Mouse (Mus musculus) intestine, embryonic 14.5 days (tissue): ENCODE results near the gene Atg7. TPM values are rescaled to one million over a fixed set of nuclear protein-coding genes. Genes with fewer than 3 reads are reported as not detected.

Source experiments
- ATAC-seq: fragments of 200-750 bp; cut with Nextera tagmentation; replicated peaks from 2 replicates; pipeline ENCODE4 v1.8.0; 2017; ENCODE audit warnings: low read depth, moderate number of reproducible peaks, moderate TSS enrichment, moderate library complexity; ENCODE audit not compliant: low FRiP score, low TSS enrichment
- DNase-seq: peaks from one replicate; pipeline ENCODE4 v3.0.0-alpha.2; 2018; ENCODE audit warnings: low spot score
- H3K27ac ChIP-seq: fragments of 300-500 bp; sonication (generic); 2 replicates; pipeline ENCODE4 v1.5.1; 2014; ENCODE audit warnings: low read depth, mild to moderate bottlenecking, control low read depth
- H3K27me3 ChIP-seq: fragments of 300-500 bp; sonication (generic); replicated peaks from 2 replicates; pipeline ENCODE4 v1.6.1; 2014; ENCODE audit warnings: low read length, control low read depth; ENCODE audit not compliant: control insufficient read depth, insufficient read depth
- H3K36me3 ChIP-seq: fragments of 300-500 bp; sonication (generic); 2 replicates; pipeline ENCODE4 v1.6.1; 2014; ENCODE audit warnings: low read length, control low read depth; ENCODE audit not compliant: control insufficient read depth, insufficient read depth
- H3K4me1 ChIP-seq: fragments of 300-500 bp; sonication (generic); replicated peaks from 2 replicates; pipeline ENCODE4 v1.6.1; 2014; ENCODE audit warnings: low read length, control low read depth, mixed read lengths; ENCODE audit not compliant: control insufficient read depth, insufficient read depth
- H3K4me2 ChIP-seq: fragments of 300-500 bp; sonication (generic); 2 replicates; pipeline ENCODE4 v1.6.1; 2014; ENCODE audit warnings: low read length
- H3K4me3 ChIP-seq: fragments of 300-500 bp; sonication (generic); 2 replicates; pipeline ENCODE4 v1.5.1; 2014; ENCODE audit warnings: low read depth, low read length, control low read depth, mixed read lengths
- H3K9ac ChIP-seq: fragments of 300-500 bp; sonication (generic); 2 replicates; pipeline ENCODE4 v1.6.1; 2014; ENCODE audit warnings: mild to moderate bottlenecking, low read length
- H3K9me3 ChIP-seq: fragments of 300-500 bp; sonication (generic); 2 replicates; pipeline ENCODE4 v1.6.1; 2016; ENCODE audit warnings: low read length, control low read depth; ENCODE audit not compliant: control insufficient read depth
- WGBS: fragments of 180-500 bp; shearing (Covaris S2); extraction: QIAGEN DNeasy Blood & Tissue Kit; methylation state at CpG from one replicate; pipeline ENCODE4 v1.1.7; 2014; 5-methylcytosine and 5-hydroxymethylcytosine counted together
- polyA plus RNA-seq: library from polyadenylated mRNA; unstranded; fragments of >200 nt; fragmentation: Nextera tagmentation; extraction: Ambion mirVana; gene quantifications from 2 replicates; pipeline ENCODE4 v1.2.1, GENCODE M21; 2014

Atg7 gene
- polyA plus RNA-seq, 1 experiment from 2014 or later = 22.8 TPM

- H3K4me2 ChIP-seq = no peak overlapping the region
- no peaks in the 10 kb centered on the region for H3K4me1 ChIP-seq
- H3K27me3 ChIP-seq = no peaks in the 10 kb centered on the region
- no peak for DNase-seq
- H3K36me3 ChIP-seq = no peaks in the 10 kb centered on the region
- H3K4me3 ChIP-seq = no peak overlapping the region
- no peak for ATAC-seq
- H3K27ac ChIP-seq = no peak overlapping the region
- H3K9me3 ChIP-seq = no peaks in the 10 kb centered on the region
- no peak overlapping the region for H3K9ac ChIP-seq
- 89% methylated on average over 2 of the region's 2 CpGs for WGBS
Measured at GRCm38 (mm10) chr6:114743845-114744244, 100.9 kb downstream of the Atg7 start.

GRCm38 (mm10) chr6:114746439-114746974 lies 103.6 kb downstream of the Atg7 start:
- Histone ChIP-seq H3K36me3 (no peaks in the 10 kb centered on the region), H3K27me3 (no peaks in the 10 kb centered on the region), H3K4me3 (no peak overlapping the region), H3K9me3 (no peaks in the 10 kb centered on the region), H3K4me1 (no peaks in the 10 kb centered on the region), H3K4me2 (no peak overlapping the region), H3K27ac (no peak overlapping the region), H3K9ac (no peak overlapping the region)
- ATAC-seq (no peak), DNase-seq (no peak)
- WGBS = 79% methylated on average over 7 of the region's 7 CpGs

DNA sequence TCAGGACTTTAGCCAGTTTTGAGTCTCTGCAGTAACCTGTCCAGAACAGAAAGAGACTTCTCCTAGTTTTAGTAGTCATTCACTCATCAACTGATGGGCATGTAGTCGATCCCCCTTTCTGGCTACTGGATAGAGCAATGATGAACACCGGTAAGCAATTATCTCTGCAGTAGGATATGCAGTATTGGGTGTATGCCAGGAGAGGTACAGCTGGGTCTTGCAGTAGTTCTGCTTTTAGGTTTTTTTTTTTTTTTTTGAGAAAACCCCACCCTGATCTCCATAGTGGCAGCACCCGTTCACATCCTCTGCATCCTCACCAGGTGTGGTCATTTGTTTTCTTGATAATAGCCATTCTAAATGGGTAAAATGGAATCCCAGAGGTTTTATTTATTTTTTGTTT lies 105.5 kb downstream of the Atg7 start:
- no peaks in the 10 kb centered on the region for H3K4me1 ChIP-seq
- no peak overlapping the region for H3K4me2 ChIP-seq
- H3K9me3 ChIP-seq = no peaks in the 10 kb centered on the region
- 87% methylated on average over 3 of the region's 3 CpGs for WGBS
- H3K36me3 ChIP-seq = no peaks in the 10 kb centered on the region
- no peak overlapping the region for H3K27ac ChIP-seq
- H3K9ac ChIP-seq = no peak overlapping the region
- ATAC-seq (no peak), DNase-seq (no peak)
- H3K27me3 ChIP-seq = no peaks in the 10 kb centered on the region
- no peak overlapping the region for H3K4me3 ChIP-seq

DNA sequence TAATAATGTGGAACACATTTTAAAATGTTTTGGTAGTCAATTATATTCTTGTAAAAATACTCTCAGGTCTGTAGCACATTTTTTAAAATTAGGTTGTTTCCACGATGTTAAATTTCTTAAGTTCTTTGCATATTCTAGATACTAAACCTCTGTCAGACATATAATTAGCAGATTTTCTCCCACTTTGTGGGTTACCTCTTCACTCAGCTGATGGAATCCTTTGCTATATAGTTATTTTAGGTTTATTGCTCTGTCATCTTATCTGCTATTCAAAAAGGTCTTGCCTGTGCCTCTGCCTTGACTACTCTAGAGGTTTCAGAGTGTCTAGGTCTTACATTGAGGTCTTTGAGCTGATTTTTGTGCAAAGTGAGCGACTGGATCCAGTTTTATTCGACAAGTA lies 106.0 kb downstream of the Atg7 start:
- Histone ChIP-seq H3K36me3 (no peaks in the 10 kb centered on the region), H3K4me2 (no peak overlapping the region), H3K4me3 (no peak overlapping the region), H3K27ac (no peak overlapping the region), H3K4me1 (no peaks in the 10 kb centered on the region), H3K27me3 (no peaks in the 10 kb centered on the region), H3K9ac (no peak overlapping the region), H3K9me3 (no peaks in the 10 kb centered on the region)
- 95% methylated on average over 3 of the region's 3 CpGs for WGBS
- DNase-seq (no peak), ATAC-seq (no peak)

- Histone ChIP-seq H3K9ac (no peak overlapping the region), H3K27ac (no peak overlapping the region), H3K4me2 (no peak overlapping the region), H3K27me3 (no peaks in the 10 kb centered on the region), H3K4me3 (no peak overlapping the region), H3K9me3 (no peaks in the 10 kb centered on the region), H3K36me3 (no peaks in the 10 kb centered on the region), H3K4me1 (no peaks in the 10 kb centered on the region)
- no peak for DNase-seq
- WGBS = 77% methylated on average over 7 of the region's 7 CpGs
- no peak for ATAC-seq
Measured at GRCm38 (mm10) chr6:114758795-114759194, 115.9 kb downstream of the Atg7 start.

DNA sequence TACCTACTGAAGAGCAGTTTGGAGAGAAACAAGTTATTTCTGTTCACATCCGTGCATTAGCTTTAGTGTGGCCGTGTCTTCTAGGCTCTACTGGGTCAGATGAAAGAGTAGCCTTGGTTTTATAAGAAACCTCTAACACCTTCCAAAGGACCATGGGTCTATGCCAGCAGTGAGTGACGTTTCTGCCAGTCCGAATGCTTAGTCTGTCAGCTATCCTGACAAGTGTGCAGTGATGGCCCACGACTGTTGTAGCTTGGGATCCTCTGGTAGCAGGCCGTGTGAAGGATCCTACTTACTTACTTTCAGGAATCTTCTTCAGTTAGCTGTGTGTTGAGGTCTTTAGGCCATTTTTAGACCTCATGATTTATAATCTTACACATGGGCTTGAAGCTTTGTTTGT lies 123.4 kb downstream of the Atg7 start:
- DNase-seq = no peak
- H3K27me3 ChIP-seq = no peaks in the 10 kb centered on the region
- H3K4me3 ChIP-seq = no peak overlapping the region
- H3K4me2 ChIP-seq = no peak overlapping the region
- peaks cover 3% of the 10 kb centered on the region; the same call in 1 of the 2 replicates for H3K4me1 ChIP-seq
- H3K9me3 ChIP-seq = no peaks in the 10 kb centered on the region
- 87% methylated on average over 6 of the region's 6 CpGs for WGBS
- ATAC-seq = no peak
- no peak overlapping the region for H3K9ac ChIP-seq
- H3K36me3 ChIP-seq = no peaks in the 10 kb centered on the region
- no peak overlapping the region for H3K27ac ChIP-seq

DNA sequence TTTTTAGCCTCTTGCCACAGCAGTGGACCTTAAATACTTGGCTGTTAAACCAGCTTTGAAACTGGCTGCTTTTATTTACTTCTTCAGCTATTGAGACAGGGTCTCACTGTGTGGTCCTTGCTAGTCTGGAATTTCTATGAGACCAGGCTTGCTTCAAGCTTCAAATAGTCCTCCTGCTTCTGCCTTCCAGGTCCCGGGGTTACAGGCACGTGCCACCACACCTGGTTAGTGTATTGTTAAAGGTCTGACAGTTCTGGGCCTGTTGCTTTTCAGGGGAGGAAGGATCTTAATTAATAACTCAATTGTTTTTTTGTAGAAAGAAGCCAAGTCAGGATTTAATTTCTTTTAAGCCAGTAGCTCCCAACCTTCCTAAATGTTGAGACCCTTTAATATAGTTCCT lies 124.8 kb downstream of the Atg7 start:
- no peak overlapping the region for H3K4me3 ChIP-seq
- ATAC-seq (no peak), DNase-seq (no peak)
- H3K27me3 ChIP-seq = no peaks in the 10 kb centered on the region
- WGBS = 18% methylated on average over 2 of the region's 2 CpGs
- H3K4me1 ChIP-seq = peaks cover 3% of the 10 kb centered on the region; the same call in 1 of the 2 replicates
- H3K27ac ChIP-seq = no peak overlapping the region
- H3K9me3 ChIP-seq = no peaks in the 10 kb centered on the region
- H3K36me3 ChIP-seq = no peaks in the 10 kb centered on the region
- no peak overlapping the region for H3K4me2 ChIP-seq
- no peak overlapping the region for H3K9ac ChIP-seq

DNA sequence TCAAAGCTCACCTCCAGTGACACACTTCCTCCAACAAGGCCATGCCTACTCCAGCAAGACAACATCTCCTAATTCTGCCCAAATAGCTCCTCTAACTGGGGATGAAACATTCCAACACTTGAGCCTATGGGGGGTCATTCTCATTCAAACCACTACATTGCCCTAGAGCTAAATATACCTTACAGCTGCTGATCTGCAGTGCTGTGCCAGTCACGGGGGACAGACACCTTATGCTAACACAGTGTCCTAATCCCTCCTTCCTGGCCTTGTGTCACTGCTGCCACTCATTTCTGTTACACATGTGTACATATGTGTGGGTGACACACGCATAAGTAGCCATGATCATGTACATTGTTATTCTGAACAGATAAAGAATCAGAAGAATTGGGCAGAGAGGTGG lies 127.4 kb downstream of the Atg7 start:
- WGBS = 85% methylated on average over 2 of the region's 2 CpGs
- Histone ChIP-seq H3K4me1 (peaks cover 3% of the 10 kb centered on the region; the same call in 1 of the 2 replicates), H3K9me3 (no peaks in the 10 kb centered on the region), H3K27me3 (no peaks in the 10 kb centered on the region), H3K9ac (no peak overlapping the region), H3K4me3 (no peak overlapping the region), H3K4me2 (no peak overlapping the region), H3K27ac (no peak overlapping the region), H3K36me3 (no peaks in the 10 kb centered on the region)
- no peak for DNase-seq
- no peak for ATAC-seq

- Histone ChIP-seq H3K27me3 (no peaks in the 10 kb centered on the region), H3K4me2 (no peak overlapping the region), H3K4me1 (peaks cover 3% of the 10 kb centered on the region; the same call in 1 of the 2 replicates), H3K9ac (no peak overlapping the region), H3K4me3 (no peak overlapping the region), H3K36me3 (no peaks in the 10 kb centered on the region), H3K9me3 (no peaks in the 10 kb centered on the region), H3K27ac (no peak overlapping the region)
- DNase-seq (no peak), ATAC-seq (no peak)
- WGBS = 83% methylated on average over 4 of the region's 4 CpGs
Measured at GRCm38 (mm10) chr6:114771502-114771901, 128.6 kb downstream of the Atg7 start.
